Mouse (Mus musculus): ENCODE measurements around the gene Phactr1. TPM values are rescaled to one million over a fixed set of nuclear protein-coding genes. Genes with fewer than 3 reads are reported as not detected.

The Phactr1 gene
- total and polyA plus RNA-seq, 3 experiments = 0.11 TPM; not detected in 2

GRCm38 (mm10) chr13:42719401-42719800, 39.0 kb downstream of the Phactr1 start:
- no peak for ATAC-seq (ENCODE audit: extremely low read depth, insufficient number of reproducible peaks, low FRiP score, poor library complexity, severe bottlenecking)
- no peak overlapping the region for H3K4me3 ChIP-seq (ENCODE audit: low read depth, low read length)
- DNase-seq (ENCODE audit: low spot score) = no peak
- H3K36me3 ChIP-seq (replicated peaks) = no peaks in the 10 kb centered on the region
- H3K9me3 ChIP-seq (replicated peaks) = peaks cover 6% of the 10 kb centered on the region; the same call in 1 of the 2 replicates
- no peaks in the 10 kb centered on the region for H3K4me1 ChIP-seq (ENCODE audit: insufficient read depth, low read depth, low read length)
- H3K27me3 ChIP-seq (ENCODE audit: insufficient read depth, low read length) = no peaks in the 10 kb centered on the region
- TF ChIP-seq TAL1 (conservative IDR thresholded peaks at IDR 0.05; ENCODE audit: low read depth, low read length) (no peak), GATA1 (IDR thresholded peaks at IDR 0.05; ENCODE audit: borderline replicate concordance, low read length) (no peak), CTCF (IDR thresholded peaks at IDR 0.05; ENCODE audit: low read depth, low read length) (no peak), POLR2AphosphoS5 (IDR thresholded peaks at IDR 0.05; ENCODE audit: insufficient replicate concordance, low read depth, low read length) (no peak), GATA2 (IDR thresholded peaks at IDR 0.05; ENCODE audit: borderline replicate concordance, low read depth, low read length) (no peak)

- DNase-seq (ENCODE audit: low spot score) = no peak
- no peak for ATAC-seq (ENCODE audit: extremely low read depth, insufficient number of reproducible peaks, low FRiP score, poor library complexity, severe bottlenecking)
- Histone ChIP-seq H3K36me3 (replicated peaks) (no peaks in the 10 kb centered on the region), H3K9me3 (replicated peaks) (peaks cover 6% of the 10 kb centered on the region; the same call in 1 of the 2 replicates), H3K4me3 (ENCODE audit: low read depth, low read length) (no peak overlapping the region), H3K27me3 (ENCODE audit: insufficient read depth, low read length) (no peaks in the 10 kb centered on the region), H3K4me1 (ENCODE audit: insufficient read depth, low read depth, low read length) (no peaks in the 10 kb centered on the region)
- TF ChIP-seq TAL1 (conservative IDR thresholded peaks at IDR 0.05; ENCODE audit: low read depth, low read length) (no peak), GATA2 (IDR thresholded peaks at IDR 0.05; ENCODE audit: borderline replicate concordance, low read depth, low read length) (no peak), CTCF (IDR thresholded peaks at IDR 0.05; ENCODE audit: low read depth, low read length) (no peak), POLR2AphosphoS5 (IDR thresholded peaks at IDR 0.05; ENCODE audit: insufficient replicate concordance, low read depth, low read length) (no peak), GATA1 (IDR thresholded peaks at IDR 0.05; ENCODE audit: borderline replicate concordance, low read length) (no peak)
Measured at GRCm38 (mm10) chr13:42720135-42720534, 39.7 kb downstream of the Phactr1 start.

GRCm38 (mm10) chr13:42720648-42721047, 40.2 kb downstream of the Phactr1 start:
- no peak for DNase-seq (ENCODE audit: low spot score)
- no peaks in the 10 kb centered on the region for H3K36me3 ChIP-seq (replicated peaks)
- H3K9me3 ChIP-seq (replicated peaks) = peaks cover 9% of the 10 kb centered on the region
- ATAC-seq (ENCODE audit: extremely low read depth, insufficient number of reproducible peaks, low FRiP score, poor library complexity, severe bottlenecking) = no peak
- H3K4me1 ChIP-seq (ENCODE audit: insufficient read depth, low read depth, low read length) = no peaks in the 10 kb centered on the region
- H3K4me3 ChIP-seq (ENCODE audit: low read depth, low read length) = no peak overlapping the region
- TF ChIP-seq POLR2AphosphoS5 (IDR thresholded peaks at IDR 0.05; ENCODE audit: insufficient replicate concordance, low read depth, low read length) (no peak), GATA2 (IDR thresholded peaks at IDR 0.05; ENCODE audit: borderline replicate concordance, low read depth, low read length) (no peak), CTCF (IDR thresholded peaks at IDR 0.05; ENCODE audit: low read depth, low read length) (no peak), GATA1 (IDR thresholded peaks at IDR 0.05; ENCODE audit: borderline replicate concordance, low read length) (no peak), TAL1 (conservative IDR thresholded peaks at IDR 0.05; ENCODE audit: low read depth, low read length) (no peak)
- H3K27me3 ChIP-seq (ENCODE audit: insufficient read depth, low read length) = no peaks in the 10 kb centered on the region

GRCm38 (mm10) chr13:42724011-42724410, 43.6 kb downstream of the Phactr1 start:
- Histone ChIP-seq H3K27me3 (ENCODE audit: insufficient read depth, low read length) (no peaks in the 10 kb centered on the region), H3K36me3 (replicated peaks) (no peaks in the 10 kb centered on the region), H3K9me3 (replicated peaks) (peaks cover 16% of the 10 kb centered on the region), H3K4me1 (ENCODE audit: insufficient read depth, low read depth, low read length) (no peaks in the 10 kb centered on the region), H3K4me3 (ENCODE audit: low read depth, low read length) (no peak overlapping the region)
- DNase-seq (ENCODE audit: low spot score) (no peak), ATAC-seq (ENCODE audit: extremely low read depth, insufficient number of reproducible peaks, low FRiP score, poor library complexity, severe bottlenecking) (no peak)
- TF ChIP-seq GATA2 (IDR thresholded peaks at IDR 0.05; ENCODE audit: borderline replicate concordance, low read depth, low read length) = no peak
- no peak for TF ChIP-seq POLR2AphosphoS5 (IDR thresholded peaks at IDR 0.05; ENCODE audit: insufficient replicate concordance, low read depth, low read length)
- TF ChIP-seq TAL1 (conservative IDR thresholded peaks at IDR 0.05; ENCODE audit: low read depth, low read length) = no peak
- TF ChIP-seq CTCF (IDR thresholded peaks at IDR 0.05; ENCODE audit: low read depth, low read length) = no peak
- no peak for TF ChIP-seq GATA1 (IDR thresholded peaks at IDR 0.05; ENCODE audit: borderline replicate concordance, low read length)

GRCm38 (mm10) chr13:42725709-42726231, 45.3 kb downstream of the Phactr1 start:
- Histone ChIP-seq H3K36me3 (replicated peaks) (no peaks in the 10 kb centered on the region), H3K9me3 (replicated peaks) (peaks cover 19% of the 10 kb centered on the region), H3K27me3 (ENCODE audit: insufficient read depth, low read length) (no peaks in the 10 kb centered on the region), H3K4me3 (ENCODE audit: low read depth, low read length) (no peak overlapping the region), H3K4me1 (ENCODE audit: insufficient read depth, low read depth, low read length) (no peaks in the 10 kb centered on the region)
- no peak for ATAC-seq (ENCODE audit: extremely low read depth, insufficient number of reproducible peaks, low FRiP score, poor library complexity, severe bottlenecking)
- TF ChIP-seq TAL1 (conservative IDR thresholded peaks at IDR 0.05; ENCODE audit: low read depth, low read length) (no peak), POLR2AphosphoS5 (IDR thresholded peaks at IDR 0.05; ENCODE audit: insufficient replicate concordance, low read depth, low read length) (no peak), GATA2 (IDR thresholded peaks at IDR 0.05; ENCODE audit: borderline replicate concordance, low read depth, low read length) (no peak), CTCF (IDR thresholded peaks at IDR 0.05; ENCODE audit: low read depth, low read length) (no peak), GATA1 (IDR thresholded peaks at IDR 0.05; ENCODE audit: borderline replicate concordance, low read length) (no peak)
- no peak for DNase-seq (ENCODE audit: low spot score)

- ATAC-seq (ENCODE audit: extremely low read depth, insufficient number of reproducible peaks, low FRiP score, poor library complexity, severe bottlenecking) = no peak
- TF ChIP-seq GATA1 (IDR thresholded peaks at IDR 0.05; ENCODE audit: borderline replicate concordance, low read length) (no peak), GATA2 (IDR thresholded peaks at IDR 0.05; ENCODE audit: borderline replicate concordance, low read depth, low read length) (no peak), CTCF (IDR thresholded peaks at IDR 0.05; ENCODE audit: low read depth, low read length) (no peak), TAL1 (conservative IDR thresholded peaks at IDR 0.05; ENCODE audit: low read depth, low read length) (no peak), POLR2AphosphoS5 (IDR thresholded peaks at IDR 0.05; ENCODE audit: insufficient replicate concordance, low read depth, low read length) (no peak)
- Histone ChIP-seq H3K4me3 (ENCODE audit: low read depth, low read length) (no peak overlapping the region), H3K9me3 (replicated peaks) (peaks cover 12% of the 10 kb centered on the region), H3K4me1 (ENCODE audit: insufficient read depth, low read depth, low read length) (no peaks in the 10 kb centered on the region), H3K27me3 (ENCODE audit: insufficient read depth, low read length) (no peaks in the 10 kb centered on the region), H3K36me3 (replicated peaks) (no peaks in the 10 kb centered on the region)
- DNase-seq (ENCODE audit: low spot score) = no peak
Measured at GRCm38 (mm10) chr13:42737486-42737885, 57.1 kb downstream of the Phactr1 start.
